Mouse (Mus musculus): ENCODE measurements around the gene 4930544D05Rik. TPM values are rescaled to one million over a fixed set of nuclear protein-coding genes. Genes with fewer than 3 reads are reported as not detected.

The 4930544D05Rik gene
- polyA plus RNA-seq, 1 experiment: not detected

- H3K27ac ChIP-seq (ENCODE audit: insufficient read depth, low read length): peak within 1 kb of the TSS; percentile 98
- TF ChIP-seq POLR2A (IDR thresholded peaks at IDR 0.05; ENCODE audit: low read depth, low read length): peak; percentile 95
- TF ChIP-seq CTCF (IDR thresholded peaks at IDR 0.05; ENCODE audit: borderline replicate concordance, insufficient read depth, low read length): no peak
- peaks cover 20% of the 10 kb centered on the region for H3K4me1 ChIP-seq (ENCODE audit: control insufficient read depth, insufficient read depth, low read length)
- peak within 1 kb of the TSS; percentile 86 for H3K4me3 ChIP-seq (ENCODE audit: insufficient read depth, low read length)
These were observed 38.7 kb downstream of the 4930544D05Rik start, which contains the start of gene Pfn1 for GRCm38 (mm10) chr11:70654198-70654922. Gene Pfn1 (minus strand): TSS chr11:70654644.

- Histone ChIP-seq H3K27ac (ENCODE audit: insufficient read depth, low read length) (peak overlapping the region; percentile 97), H3K4me1 (ENCODE audit: control insufficient read depth, insufficient read depth, low read length) (peaks cover 19% of the 10 kb centered on the region), H3K4me3 (ENCODE audit: insufficient read depth, low read length) (peak overlapping the region; percentile 44)
- TF ChIP-seq POLR2A (IDR thresholded peaks at IDR 0.05; ENCODE audit: low read depth, low read length): peak; percentile 70; the same call in 1 of the 2 replicates
- no peak for TF ChIP-seq CTCF (IDR thresholded peaks at IDR 0.05; ENCODE audit: borderline replicate concordance, insufficient read depth, low read length)
These were observed 39.4 kb downstream of the 4930544D05Rik start for GRCm38 (mm10) chr11:70654923-70655570.

- TF ChIP-seq POLR2A (IDR thresholded peaks at IDR 0.05; ENCODE audit: low read depth, low read length): peak; percentile 53
- TF ChIP-seq CTCF (IDR thresholded peaks at IDR 0.05; ENCODE audit: borderline replicate concordance, insufficient read depth, low read length): no peak
- Histone ChIP-seq H3K4me1 (ENCODE audit: control insufficient read depth, insufficient read depth, low read length) (peaks cover 16% of the 10 kb centered on the region), H3K4me3 (ENCODE audit: insufficient read depth, low read length) (peak overlapping the region; percentile 44), H3K27ac (ENCODE audit: insufficient read depth, low read length) (peak overlapping the region; percentile 96)
These were observed 40.2 kb downstream of the 4930544D05Rik start for GRCm38 (mm10) chr11:70655571-70656455.

GRCm38 (mm10) chr11:70656456-70656927 lies 40.8 kb downstream of the 4930544D05Rik start:
- H3K4me1 ChIP-seq (ENCODE audit: control insufficient read depth, insufficient read depth, low read length): peaks cover 14% of the 10 kb centered on the region
- TF ChIP-seq CTCF (IDR thresholded peaks at IDR 0.05; ENCODE audit: borderline replicate concordance, insufficient read depth, low read length): no peak
- no peak; the same call in 1 of the 2 replicates for TF ChIP-seq POLR2A (IDR thresholded peaks at IDR 0.05; ENCODE audit: low read depth, low read length)
- peak overlapping the region; percentile 39 for H3K4me3 ChIP-seq (ENCODE audit: insufficient read depth, low read length)
- peak overlapping the region; percentile 96 for H3K27ac ChIP-seq (ENCODE audit: insufficient read depth, low read length)

GRCm38 (mm10) chr11:70656964-70657363 lies 41.3 kb downstream of the 4930544D05Rik start, which contains the start of gene Eno3:
Gene Eno3 (plus strand): TSS chr11:70657202.
- Histone ChIP-seq H3K4me3 (ENCODE audit: insufficient read depth, low read length) (peak within 1 kb of the TSS; percentile 39), H3K27ac (ENCODE audit: insufficient read depth, low read length) (peak within 1 kb of the TSS; percentile 96), H3K4me1 (ENCODE audit: control insufficient read depth, insufficient read depth, low read length) (peaks cover 14% of the 10 kb centered on the region)
- no peak for TF ChIP-seq CTCF (IDR thresholded peaks at IDR 0.05; ENCODE audit: borderline replicate concordance, insufficient read depth, low read length)
- 0 out of 2 replicates have a peak, but pooled peaks have one; percentile 24 for TF ChIP-seq POLR2A (IDR thresholded peaks at IDR 0.05; ENCODE audit: low read depth, low read length)

GRCm38 (mm10) chr11:70657573-70657972 lies 41.9 kb downstream of the 4930544D05Rik start:
- Histone ChIP-seq H3K4me1 (ENCODE audit: control insufficient read depth, insufficient read depth, low read length) (peaks cover 14% of the 10 kb centered on the region), H3K4me3 (ENCODE audit: insufficient read depth, low read length) (no peak overlapping the region), H3K27ac (ENCODE audit: insufficient read depth, low read length) (0 out of 2 replicates have a peak overlapping the region, but pooled peaks have one; percentile 2)
- TF ChIP-seq CTCF (IDR thresholded peaks at IDR 0.05; ENCODE audit: borderline replicate concordance, insufficient read depth, low read length): no peak
- TF ChIP-seq POLR2A (IDR thresholded peaks at IDR 0.05; ENCODE audit: low read depth, low read length): no peak

- H3K27ac ChIP-seq (ENCODE audit: insufficient read depth, low read length): no peak overlapping the region; the same call in 1 of the 2 replicates
- no peak for TF ChIP-seq POLR2A (IDR thresholded peaks at IDR 0.05; ENCODE audit: low read depth, low read length)
- TF ChIP-seq CTCF (IDR thresholded peaks at IDR 0.05; ENCODE audit: borderline replicate concordance, insufficient read depth, low read length): no peak
- no peak overlapping the region for H3K4me3 ChIP-seq (ENCODE audit: insufficient read depth, low read length)
- peaks cover 14% of the 10 kb centered on the region for H3K4me1 ChIP-seq (ENCODE audit: control insufficient read depth, insufficient read depth, low read length)
These were observed 42.3 kb downstream of the 4930544D05Rik start for GRCm38 (mm10) chr11:70657991-70658390.

GRCm38 (mm10) chr11:70658521-70658920 lies 42.9 kb downstream of the 4930544D05Rik start:
- H3K4me1 ChIP-seq (ENCODE audit: control insufficient read depth, insufficient read depth, low read length): peaks cover 14% of the 10 kb centered on the region
- no peak for TF ChIP-seq CTCF (IDR thresholded peaks at IDR 0.05; ENCODE audit: borderline replicate concordance, insufficient read depth, low read length)
- H3K4me3 ChIP-seq (ENCODE audit: insufficient read depth, low read length): no peak overlapping the region
- H3K27ac ChIP-seq (ENCODE audit: insufficient read depth, low read length): no peak overlapping the region; the same call in 1 of the 2 replicates

- Histone ChIP-seq H3K4me3 (ENCODE audit: insufficient read depth, low read length) (no peak overlapping the region), H3K4me1 (ENCODE audit: control insufficient read depth, insufficient read depth, low read length) (peaks cover 14% of the 10 kb centered on the region), H3K27ac (ENCODE audit: insufficient read depth, low read length) (no peak overlapping the region; the same call in 1 of the 2 replicates)
- TF ChIP-seq CTCF (IDR thresholded peaks at IDR 0.05; ENCODE audit: borderline replicate concordance, insufficient read depth, low read length) (no peak), POLR2A (IDR thresholded peaks at IDR 0.05; ENCODE audit: low read depth, low read length) (no peak)
These were observed 43.3 kb downstream of the 4930544D05Rik start for GRCm38 (mm10) chr11:70658942-70659341.
